Mouse (Mus musculus): ENCODE measurements around the gene Gm20388. TPM values are rescaled to one million over a fixed set of nuclear protein-coding genes. Genes with fewer than 3 reads are reported as not detected.

Gene Gm20388
- polyA plus RNA-seq, 1 experiment from 2014 or later, result 8.3 TPM

GRCm38 (mm10) chr8:123842086-123842485 lies 3931.4 kb downstream of the Gm20388 start:
- no peak for DNase-seq (ENCODE audit: low spot score)
- no peak overlapping the region for H3K4me2 ChIP-seq (ENCODE audit: low read length)
- H3K9ac ChIP-seq (ENCODE audit: low read length), result no peak overlapping the region
- no peaks in the 10 kb centered on the region for H3K27me3 ChIP-seq (replicated peaks; ENCODE audit: control insufficient read depth, insufficient read depth, low read length)
- H3K4me1 ChIP-seq (replicated peaks; ENCODE audit: control insufficient read depth, insufficient read depth, low read length), result no peaks in the 10 kb centered on the region
- no peaks in the 10 kb centered on the region for H3K9me3 ChIP-seq (ENCODE audit: control insufficient read depth, low read length)
- no peak overlapping the region for H3K4me3 ChIP-seq (ENCODE audit: low read depth, low read length)
- WGBS, result 88% methylated on average over 12 of the region's 12 CpGs
- H3K27ac ChIP-seq (ENCODE audit: low read depth), result no peak overlapping the region
- ATAC-seq (replicated peaks; ENCODE audit: low FRiP score, low TSS enrichment, low read depth), result no peak
- 0 out of 2 replicates have a peak, but pooled peaks cover 11% of the 10 kb centered on the region for H3K36me3 ChIP-seq (ENCODE audit: control insufficient read depth, insufficient read depth, low read length)

DNA sequence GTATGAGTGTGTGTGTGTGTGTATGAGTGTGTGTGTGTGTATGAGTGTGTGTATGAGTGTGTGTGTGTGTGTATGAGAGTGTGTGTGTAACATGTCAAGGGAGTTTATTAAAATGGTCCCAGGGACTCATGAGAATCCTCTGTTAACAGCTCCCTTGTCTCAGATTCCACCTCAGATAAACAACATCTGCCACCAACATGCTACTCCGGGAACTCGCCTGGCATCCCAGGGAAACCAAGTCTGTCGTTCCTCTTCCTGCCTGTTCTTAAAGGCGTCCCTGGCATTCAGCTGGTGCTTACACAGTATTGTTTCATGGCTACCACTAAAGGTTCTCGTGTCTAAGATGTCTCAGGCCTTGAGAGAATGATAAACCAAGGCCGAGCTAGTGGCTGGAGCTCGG lies 3933.7 kb downstream of the Gm20388 start:
- H3K36me3 ChIP-seq (ENCODE audit: control insufficient read depth, insufficient read depth, low read length), result 0 out of 2 replicates have a peak, but pooled peaks cover 4% of the 10 kb centered on the region
- no peak overlapping the region for H3K4me2 ChIP-seq (ENCODE audit: low read length)
- DNase-seq (ENCODE audit: low spot score) (no peak), ATAC-seq (replicated peaks; ENCODE audit: low FRiP score, low TSS enrichment, low read depth) (no peak)
- no peaks in the 10 kb centered on the region for H3K4me1 ChIP-seq (replicated peaks; ENCODE audit: control insufficient read depth, insufficient read depth, low read length)
- no peaks in the 10 kb centered on the region for H3K9me3 ChIP-seq (ENCODE audit: control insufficient read depth, low read length)
- WGBS, result 75% methylated on average over 7 of the region's 7 CpGs
- no peaks in the 10 kb centered on the region for H3K27me3 ChIP-seq (replicated peaks; ENCODE audit: control insufficient read depth, insufficient read depth, low read length)
- no peak overlapping the region for H3K4me3 ChIP-seq (ENCODE audit: low read depth, low read length)
- H3K27ac ChIP-seq (ENCODE audit: low read depth), result no peak overlapping the region
- no peak overlapping the region for H3K9ac ChIP-seq (ENCODE audit: low read length)

- no peaks in the 10 kb centered on the region for H3K4me1 ChIP-seq (replicated peaks; ENCODE audit: control insufficient read depth, insufficient read depth, low read length)
- H3K27ac ChIP-seq (ENCODE audit: low read depth), result no peak overlapping the region
- no peak overlapping the region for H3K4me3 ChIP-seq (ENCODE audit: low read depth, low read length)
- WGBS, result 91% methylated on average over 13 of the region's 13 CpGs
- no peak overlapping the region for H3K9ac ChIP-seq (ENCODE audit: low read length)
- H3K9me3 ChIP-seq (ENCODE audit: control insufficient read depth, low read length), result no peaks in the 10 kb centered on the region
- no peaks in the 10 kb centered on the region for H3K27me3 ChIP-seq (replicated peaks; ENCODE audit: control insufficient read depth, insufficient read depth, low read length)
- H3K4me2 ChIP-seq (ENCODE audit: low read length), result no peak overlapping the region
- no peak for DNase-seq (ENCODE audit: low spot score)
- H3K36me3 ChIP-seq (ENCODE audit: control insufficient read depth, insufficient read depth, low read length), result 0 out of 2 replicates have a peak, but pooled peaks cover 4% of the 10 kb centered on the region
- ATAC-seq (replicated peaks; ENCODE audit: low FRiP score, low TSS enrichment, low read depth), result no peak
Observed at GRCm38 (mm10) chr8:123845114-123845513, 3934.5 kb downstream of the Gm20388 start.

- Histone ChIP-seq H3K36me3 (ENCODE audit: control insufficient read depth, insufficient read depth, low read length) (0 out of 2 replicates have a peak, but pooled peaks cover 4% of the 10 kb centered on the region), H3K27ac (ENCODE audit: low read depth) (no peak overlapping the region), H3K4me2 (ENCODE audit: low read length) (no peak overlapping the region), H3K4me1 (replicated peaks; ENCODE audit: control insufficient read depth, insufficient read depth, low read length) (no peaks in the 10 kb centered on the region), H3K27me3 (replicated peaks; ENCODE audit: control insufficient read depth, insufficient read depth, low read length) (no peaks in the 10 kb centered on the region), H3K9ac (ENCODE audit: low read length) (no peak overlapping the region), H3K9me3 (ENCODE audit: control insufficient read depth, low read length) (no peaks in the 10 kb centered on the region), H3K4me3 (ENCODE audit: low read depth, low read length) (no peak overlapping the region)
- WGBS, result 92% methylated on average over 10 of the region's 10 CpGs
- no peak for DNase-seq (ENCODE audit: low spot score)
- no peak for ATAC-seq (replicated peaks; ENCODE audit: low FRiP score, low TSS enrichment, low read depth)
Observed at GRCm38 (mm10) chr8:123845991-123846390, 3935.3 kb downstream of the Gm20388 start.

DNA sequence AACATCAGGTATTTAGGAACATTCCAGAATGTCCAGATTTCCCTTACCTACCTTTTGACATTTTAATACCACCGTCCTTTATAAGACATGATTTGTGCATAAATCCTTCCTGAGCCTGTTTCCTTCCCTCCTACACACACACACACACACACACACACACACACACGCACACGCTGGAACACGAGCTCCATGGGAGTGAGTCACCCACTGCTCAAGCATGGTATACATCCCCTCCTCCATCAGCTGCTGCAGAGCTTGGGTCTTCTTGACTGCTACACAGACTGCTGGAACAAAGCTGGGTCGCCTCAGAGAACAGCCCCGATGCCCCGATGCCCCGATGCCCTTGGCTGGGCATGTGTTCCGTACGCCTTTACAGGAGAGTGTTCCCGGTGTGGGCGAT lies 3935.9 kb downstream of the Gm20388 start:
- H3K4me3 ChIP-seq (ENCODE audit: low read depth, low read length), result no peak overlapping the region
- WGBS, result 83% methylated on average over 12 of the region's 12 CpGs
- ATAC-seq (replicated peaks; ENCODE audit: low FRiP score, low TSS enrichment, low read depth) (no peak), DNase-seq (ENCODE audit: low spot score) (no peak)
- no peaks in the 10 kb centered on the region for H3K4me1 ChIP-seq (replicated peaks; ENCODE audit: control insufficient read depth, insufficient read depth, low read length)
- no peak overlapping the region for H3K27ac ChIP-seq (ENCODE audit: low read depth)
- no peaks in the 10 kb centered on the region for H3K9me3 ChIP-seq (ENCODE audit: control insufficient read depth, low read length)
- H3K9ac ChIP-seq (ENCODE audit: low read length), result no peak overlapping the region
- H3K4me2 ChIP-seq (ENCODE audit: low read length), result no peak overlapping the region
- H3K27me3 ChIP-seq (replicated peaks; ENCODE audit: control insufficient read depth, insufficient read depth, low read length), result no peaks in the 10 kb centered on the region
- no peaks in the 10 kb centered on the region for H3K36me3 ChIP-seq (ENCODE audit: control insufficient read depth, insufficient read depth, low read length)

DNA sequence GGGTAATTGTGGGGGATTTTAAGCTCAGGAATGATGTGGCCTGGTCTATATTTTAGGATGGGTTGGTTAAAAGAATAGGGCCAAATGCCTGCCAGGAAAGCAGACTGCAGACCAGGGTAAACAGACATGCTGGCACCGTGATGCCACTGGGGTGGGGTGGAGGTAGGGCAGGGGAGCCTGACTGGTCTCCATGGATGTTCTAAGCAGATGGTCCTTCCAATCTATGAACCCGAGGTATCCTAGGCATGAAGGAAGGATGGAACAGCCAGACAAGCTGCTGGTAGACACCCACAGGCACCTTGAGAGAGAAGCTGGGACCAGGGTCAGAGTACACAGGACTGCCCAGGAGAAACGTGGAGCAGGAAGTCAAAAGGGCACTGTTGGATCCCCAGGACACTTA lies 3936.9 kb downstream of the Gm20388 start:
- Histone ChIP-seq H3K9ac (ENCODE audit: low read length) (no peak overlapping the region), H3K4me3 (ENCODE audit: low read depth, low read length) (no peak overlapping the region), H3K4me1 (replicated peaks; ENCODE audit: control insufficient read depth, insufficient read depth, low read length) (no peaks in the 10 kb centered on the region), H3K27me3 (replicated peaks; ENCODE audit: control insufficient read depth, insufficient read depth, low read length) (no peaks in the 10 kb centered on the region), H3K36me3 (ENCODE audit: control insufficient read depth, insufficient read depth, low read length) (no peaks in the 10 kb centered on the region), H3K27ac (ENCODE audit: low read depth) (no peak overlapping the region), H3K9me3 (ENCODE audit: control insufficient read depth, low read length) (no peaks in the 10 kb centered on the region), H3K4me2 (ENCODE audit: low read length) (no peak overlapping the region)
- DNase-seq (ENCODE audit: low spot score) (no peak), ATAC-seq (replicated peaks; ENCODE audit: low FRiP score, low TSS enrichment, low read depth) (no peak)
- 65% methylated on average over 3 of the region's 3 CpGs for WGBS

DNA sequence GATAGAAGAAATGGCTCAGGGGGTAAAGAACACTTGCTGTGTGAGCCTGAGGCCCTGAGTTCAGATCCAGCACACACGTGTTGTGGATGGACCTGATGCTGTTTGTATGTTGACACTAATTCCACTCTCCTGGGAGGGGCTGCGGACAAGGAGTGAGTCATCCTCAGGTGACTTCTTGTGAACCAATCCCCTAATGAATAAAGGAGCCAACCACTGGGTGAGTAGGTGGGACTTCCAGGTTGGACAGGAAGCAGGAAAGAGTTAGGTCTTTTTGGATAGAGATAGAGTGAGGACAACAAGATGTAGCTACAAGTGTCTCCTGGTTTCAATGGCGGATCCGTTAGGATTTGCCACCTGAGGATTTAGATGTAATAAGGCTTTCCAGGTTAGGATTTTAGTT lies 3938.7 kb downstream of the Gm20388 start:
- 79% methylated on average over 4 of the region's 4 CpGs for WGBS
- ATAC-seq (replicated peaks; ENCODE audit: low FRiP score, low TSS enrichment, low read depth) (no peak), DNase-seq (ENCODE audit: low spot score) (no peak)
- Histone ChIP-seq H3K36me3 (ENCODE audit: control insufficient read depth, insufficient read depth, low read length) (no peaks in the 10 kb centered on the region), H3K9ac (ENCODE audit: low read length) (no peak overlapping the region), H3K4me3 (ENCODE audit: low read depth, low read length) (no peak overlapping the region), H3K27ac (ENCODE audit: low read depth) (no peak overlapping the region), H3K4me1 (replicated peaks; ENCODE audit: control insufficient read depth, insufficient read depth, low read length) (no peaks in the 10 kb centered on the region), H3K9me3 (ENCODE audit: control insufficient read depth, low read length) (no peaks in the 10 kb centered on the region), H3K27me3 (replicated peaks; ENCODE audit: control insufficient read depth, insufficient read depth, low read length) (no peaks in the 10 kb centered on the region), H3K4me2 (ENCODE audit: low read length) (no peak overlapping the region)

GRCm38 (mm10) chr8:123851590-123851989 lies 3940.9 kb downstream of the Gm20388 start:
- no peak for DNase-seq (ENCODE audit: low spot score)
- ATAC-seq (replicated peaks; ENCODE audit: low FRiP score, low TSS enrichment, low read depth), result no peak

GRCm38 (mm10) chr8:123854252-123854651 lies 3943.6 kb downstream of the Gm20388 start:
- ATAC-seq (replicated peaks; ENCODE audit: low FRiP score, low TSS enrichment, low read depth) (no peak), DNase-seq (ENCODE audit: low spot score) (no peak)
- Histone ChIP-seq H3K27ac (ENCODE audit: low read depth) (no peak overlapping the region), H3K27me3 (replicated peaks; ENCODE audit: control insufficient read depth, insufficient read depth, low read length) (no peaks in the 10 kb centered on the region), H3K9ac (ENCODE audit: low read length) (no peak overlapping the region), H3K4me1 (replicated peaks; ENCODE audit: control insufficient read depth, insufficient read depth, low read length) (peaks cover 10% of the 10 kb centered on the region), H3K9me3 (ENCODE audit: control insufficient read depth, low read length) (0 out of 2 replicates have a peak, but pooled peaks cover 3% of the 10 kb centered on the region), H3K36me3 (ENCODE audit: control insufficient read depth, insufficient read depth, low read length) (no peaks in the 10 kb centered on the region), H3K4me2 (ENCODE audit: low read length) (no peak overlapping the region), H3K4me3 (ENCODE audit: low read depth, low read length) (no peak overlapping the region)
- 86% methylated on average over 1 of the region's 1 CpGs for WGBS

More at GRCm38 (mm10) chr8:123851590-123851989, 3940.9 kb downstream of the Gm20388 start:
- Histone ChIP-seq H3K9ac (ENCODE audit: low read length) (no peak overlapping the region), H3K36me3 (ENCODE audit: control insufficient read depth, insufficient read depth, low read length) (no peaks in the 10 kb centered on the region), H3K9me3 (ENCODE audit: control insufficient read depth, low read length) (0 out of 2 replicates have a peak, but pooled peaks cover 3% of the 10 kb centered on the region), H3K27me3 (replicated peaks; ENCODE audit: control insufficient read depth, insufficient read depth, low read length) (no peaks in the 10 kb centered on the region), H3K4me1 (replicated peaks; ENCODE audit: control insufficient read depth, insufficient read depth, low read length) (no peaks in the 10 kb centered on the region), H3K4me3 (ENCODE audit: low read depth, low read length) (no peak overlapping the region), H3K27ac (ENCODE audit: low read depth) (no peak overlapping the region), H3K4me2 (ENCODE audit: low read length) (no peak overlapping the region)
- WGBS, result 38% methylated on average over 5 of the region's 5 CpGs
